Mouse (Mus musculus) liver, embryonic 14.5 days (tissue): Measurements from ENCODE around the gene Ndufs2.

Experiments used
- CTCF ChIP-seq: IDR thresholded peaks from 2 replicates; pipeline ENCODE4 v1.5.1; 2016; ENCODE audit warnings: antibody characterized with exemption, low read depth, control low read depth
- EP300 ChIP-seq: IDR thresholded peaks from 2 replicates; pipeline ENCODE4 v1.6.1; 2016; ENCODE audit warnings: antibody characterized with exemption, low read depth

GRCm38 (mm10) chr1:171229750-171230149 lies 21.4 kb downstream of the Ndufs2 start:
- TF ChIP-seq CTCF (no peak), EP300 (no peak)
